Comparison of ENCODE assay signal across 20 mouse cellular contexts in genomic region chr4:108329840-108330239, GRCm38 (mm10). TPM values are rescaled to one million over a fixed set of nuclear protein-coding genes. Genes with fewer than 3 reads are reported as not detected.
A peak's percentile ranks its signal among the peaks of the same experiment; 100 is the strongest.
DNase-seq lines count a peak whose midpoint lies in the region; ATAC-seq and TF ChIP-seq lines count a peak whose summit lies in the region.
"Had no signal": no experiment of that assay in that cellular context is flagged by ENCODE, and none has a peak within 500 bp of the region (broad histone marks: within the 10 kb centered on the region; RNA-seq: fewer than 3 reads in every experiment).

No protein-coding gene starts in this region.

- no peaks in the 10 kb centered on the region for H3K79me2 ChIP-seq in liver, adult 2 months (ENCODE audit: control insufficient read depth, insufficient read depth, low read length)

- H3K4me1 ChIP-seq in cerebellum, adult 2 months (ENCODE audit: control insufficient read depth, insufficient read depth, low read length): no peaks in the 10 kb centered on the region; the same call in 1 of the 2 replicates
- peaks cover 12% of the 10 kb centered on the region; the same call in 1 of the 2 replicates for H3K4me1 ChIP-seq in liver, adult 2 months (ENCODE audit: control insufficient read depth, insufficient read depth, low read length)
- H3K4me1 ChIP-seq in liver, embryonic 11.5 days (replicated peaks; ENCODE audit: control insufficient read depth, insufficient read depth, low read length): peaks cover 5% of the 10 kb centered on the region
- H3K4me1 ChIP-seq in E14TG2a.4 (replicated peaks; ENCODE audit: low read depth, low read length): peaks cover 69% of the 10 kb centered on the region
- H3K4me1 ChIP-seq in small intestine, adult 2 months (ENCODE audit: control insufficient read depth, insufficient read depth, insufficient read length, low read length): peaks cover 10% of the 10 kb centered on the region; the same call in 1 of the 2 replicates

- no peaks in the 10 kb centered on the region for H3K27me3 ChIP-seq in cerebellum, adult 2 months (ENCODE audit: control insufficient read depth, insufficient read depth, low read length)
- no peaks in the 10 kb centered on the region for H3K27me3 ChIP-seq in liver, adult 2 months (ENCODE audit: control insufficient read depth, insufficient read depth, low read length)
- no peaks in the 10 kb centered on the region for H3K27me3 ChIP-seq in liver, embryonic 11.5 days (replicated peaks; ENCODE audit: control insufficient read depth, insufficient read depth, low read length)
- H3K27me3 ChIP-seq in E14TG2a.4 (ENCODE audit: insufficient read depth, low read length): no peaks in the 10 kb centered on the region
- no peaks in the 10 kb centered on the region for H3K27me3 ChIP-seq in small intestine, adult 2 months (ENCODE audit: control insufficient read depth, insufficient read depth, low read length)
- H3K27me3 ChIP-seq: CH12.LX; embryonic facial prominence, embryonic 13.5 days; forebrain, embryonic 12.5 days had no signal

- no peaks in the 10 kb centered on the region for H3K9me3 ChIP-seq in liver, embryonic 11.5 days (ENCODE audit: control insufficient read depth, low read length)
- no peaks in the 10 kb centered on the region for H3K9me3 ChIP-seq in E14TG2a.4 (ENCODE audit: low read length)
- H3K9me3 ChIP-seq: embryonic facial prominence, embryonic 13.5 days; forebrain, embryonic 12.5 days; heart, embryonic 10.5 days; hindbrain, embryonic 10.5 days had no signal

- no peak overlapping the region for H3K4me3 ChIP-seq in cerebellum, adult 2 months (replicated peaks; ENCODE audit: insufficient read depth, low read depth, low read length)
- H3K4me3 ChIP-seq in liver, adult 2 months (ENCODE audit: insufficient read depth, low read depth, low read length): no peak overlapping the region
- no peak overlapping the region for H3K4me3 ChIP-seq in liver, embryonic 11.5 days (ENCODE audit: low read depth, low read length)
- 0 out of 2 replicates have a peak overlapping the region, but pooled peaks have one; percentile 10 for H3K4me3 ChIP-seq in E14TG2a.4 (replicated peaks; ENCODE audit: low read length)
- H3K4me3 ChIP-seq in small intestine, adult 2 months (ENCODE audit: low read depth, low read length): no peak overlapping the region
- H3K4me3 ChIP-seq: embryonic facial prominence, embryonic 13.5 days; forebrain, embryonic 12.5 days; heart, embryonic 10.5 days; hindbrain, embryonic 10.5 days had no signal

- H3K9ac ChIP-seq in liver, adult 2 months (ENCODE audit: low read depth, low read length): peak overlapping the region; percentile 16; the same call in 1 of the 2 replicates
- no peak overlapping the region for H3K9ac ChIP-seq in liver, embryonic 11.5 days (ENCODE audit: low read depth, low read length)
- H3K9ac ChIP-seq: embryonic facial prominence, embryonic 13.5 days; forebrain, embryonic 12.5 days; hindbrain, embryonic 14.5 days had no signal

- ATAC-seq in liver, embryonic 11.5 days (replicated peaks; ENCODE audit: low FRiP score): no peak
- ATAC-seq: forebrain, embryonic 16.5 days had no signal

- WGBS in cerebellum, adult 2 months: 90% methylated on average over 6 of the region's 6 CpGs
- 27% methylated on average over 6 of the region's 6 CpGs for WGBS in liver, adult 2 months
- 88% methylated on average over 6 of the region's 6 CpGs for WGBS in liver, embryonic 11.5 days
- WGBS in small intestine, adult 2 months: 89% methylated on average over 6 of the region's 6 CpGs

- H3K36me3 ChIP-seq in liver, adult 2 months (ENCODE audit: control insufficient read depth, insufficient read depth, low read length): peaks cover 5% of the 10 kb centered on the region; the same call in 1 of the 2 replicates
- peaks cover 7% of the 10 kb centered on the region; the same call in 1 of the 2 replicates for H3K36me3 ChIP-seq in liver, embryonic 11.5 days (ENCODE audit: control insufficient read depth, insufficient read depth, low read length)
- H3K36me3 ChIP-seq in E14TG2a.4 (ENCODE audit: insufficient read depth, low read length): peaks cover 42% of the 10 kb centered on the region
- H3K36me3 ChIP-seq in small intestine, adult 2 months (ENCODE audit: control insufficient read depth, insufficient read depth, low read length): peaks cover 9% of the 10 kb centered on the region

- H3K4me2 ChIP-seq in liver, embryonic 11.5 days: no peak overlapping the region
- H3K4me2 ChIP-seq: embryonic facial prominence, embryonic 13.5 days; forebrain, embryonic 12.5 days; hindbrain, embryonic 14.5 days had no signal

- DNase-seq in cerebellum, adult 11-12 months: peak; percentile 21
- DNase-seq in cerebellum, adult 2 months: no peak
- DNase-seq in liver, adult 2 months (ENCODE audit: extremely low read depth, low read depth, low spot score): peak; percentile 67
- DNase-seq in liver, embryonic 11.5 days (ENCODE audit: low spot score): no peak
- DNase-seq: adrenal gland, postnatal 10 days; cerebellum, adult 8-10 months; cerebellum, postnatal 36 days; gastrocnemius, postnatal 10 days; heart, adult 18-20 months; heart, postnatal 14 days had no signal

- no peak for TF ChIP-seq POLR2A in cerebellum, adult 2 months (IDR thresholded peaks at IDR 0.05; ENCODE audit: borderline replicate concordance, insufficient read depth, low read length)
- TF ChIP-seq POLR2A in liver, adult 2 months (IDR thresholded peaks at IDR 0.05; ENCODE audit: extremely low read depth, insufficient read depth, low read length): no peak
- no peak for TF ChIP-seq POLR2A in small intestine, adult 2 months (IDR thresholded peaks at IDR 0.05; ENCODE audit: low read depth, low read length)

- TF ChIP-seq CTCF in cerebellum, adult 2 months (IDR thresholded peaks at IDR 0.05; ENCODE audit: borderline replicate concordance, insufficient read depth, low read depth, low read length): no peak
- no peak for TF ChIP-seq CTCF in liver, adult 2 months (IDR thresholded peaks at IDR 0.05; ENCODE audit: low read depth, low read length)
- TF ChIP-seq CTCF in E14TG2a.4 (conservative IDR thresholded peaks at IDR 0.05; ENCODE audit: low read length): no peak
- TF ChIP-seq CTCF in small intestine, adult 2 months (IDR thresholded peaks at IDR 0.05; ENCODE audit: extremely low read depth, insufficient read length, insufficient replicate concordance, low read depth, low read length): no peak

- H3K27ac ChIP-seq in cerebellum, adult 2 months (ENCODE audit: insufficient read depth, low read length): no peak overlapping the region
- H3K27ac ChIP-seq in liver, adult 2 months (replicated peaks; ENCODE audit: insufficient read depth, low read depth, low read length): peak overlapping the region; percentile 77
- no peak overlapping the region for H3K27ac ChIP-seq in liver, embryonic 11.5 days (ENCODE audit: low read depth, low read length)
- H3K27ac ChIP-seq in small intestine, adult 2 months (ENCODE audit: insufficient read depth, low read depth, low read length): peak overlapping the region; percentile 46; the same call in 1 of the 2 replicates
- H3K27ac ChIP-seq: embryonic facial prominence, embryonic 13.5 days; forebrain, embryonic 12.5 days; heart, embryonic 10.5 days; hindbrain, embryonic 10.5 days; hindbrain, embryonic 14.5 days had no signal

RNA-seq across cellular contexts. Expression of gene Coa7, which starts 1.9 kb away (rescaled TPM):
- polyA plus RNA-seq in cerebellum, adult 2 months (2012; rRNA removed): 15.9 and 16.8 TPM in 2 replicates
- total RNA-seq in liver, adult 2 months (2014; rRNA removed): 11.7 and 16.3 TPM in 2 replicates
- 19.3 and 21.9 TPM in 2 replicates for polyA plus RNA-seq in liver, adult 2 months (2012; rRNA removed)
- 43.1 and 44.2 TPM in 2 replicates for polyA plus RNA-seq in liver, embryonic 11.5 days (2014; fragmentation: Nextera tagmentation; extraction: Ambion mirVana)
- polyA plus RNA-seq in small intestine, adult 2 months (2012; rRNA removed): 7.3 and 11.1 TPM in 2 replicates

RNA-seq across cellular contexts. Expression of gene Zyg11b, which starts 28.9 kb away (rescaled TPM):
- 39.1 and 39.4 TPM in 2 replicates for polyA plus RNA-seq in cerebellum, adult 2 months (2012; rRNA removed)
- total RNA-seq in liver, adult 2 months (2014; rRNA removed): 25.4 and 28.8 TPM in 2 replicates
- polyA plus RNA-seq in liver, adult 2 months (2012; rRNA removed): 5.8 and 6.4 TPM in 2 replicates
- polyA plus RNA-seq in liver, embryonic 11.5 days (2014; fragmentation: Nextera tagmentation; extraction: Ambion mirVana): 8.8 and 9.1 TPM in 2 replicates
- 2.6 and 4.1 TPM in 2 replicates for polyA plus RNA-seq in small intestine, adult 2 months (2012; rRNA removed)

RNA-seq across cellular contexts. Expression of gene Shisal2a, which starts 53.3 kb away (rescaled TPM):
- polyA plus RNA-seq in cerebellum, adult 2 months (2012; rRNA removed): 0.36 and 0.73 TPM in 2 replicates
- not detected in 2 replicates for total RNA-seq in liver, adult 2 months (2014; rRNA removed)
- not detected in 2 replicates for polyA plus RNA-seq in liver, adult 2 months (2012; rRNA removed)
- 1.0 and 1.9 TPM in 2 replicates for polyA plus RNA-seq in liver, embryonic 11.5 days (2014; fragmentation: Nextera tagmentation; extraction: Ambion mirVana)
- polyA plus RNA-seq in small intestine, adult 2 months (2012; rRNA removed): 0.20 TPM in 1 of 2 replicates, not detected in the other
- total RNA-seq: CH12.LX; gastrocnemius, postnatal 10 days; gastrocnemius, postnatal 4 days; heart, adult 18-20 months; heart, postnatal 14 days had no signal

Comparison
In these comparisons a context has a peak if more than half of its experiments do, and no peak if none do; other contexts are left out.
1. DNase-seq: peak in cerebellum, adult 11-12 months (single experiment) and liver, adult 2 months (single experiment); none in cerebellum, adult 2 months (0 of 2) and liver, embryonic 11.5 days (single experiment).
2. H3K27ac ChIP-seq: peak in liver, adult 2 months (single experiment) and small intestine, adult 2 months (single experiment); none in cerebellum, adult 2 months (single experiment) and liver, embryonic 11.5 days (single experiment).